Mouse (Mus musculus): ENCODE data around the gene Gm10719.
"Not testable (repeated sequence)": the region's sequence is repeated elsewhere in the genome, so short reads cannot be mapped to it uniquely, and the experiment has no call there.

Gm10719 gene

GRCm38 (mm10) chr9:3017108-3017507 lies at the start of gene Gm10719:
Gm10719 (plus strand) TSS chr9:3017408.
- ATAC-seq (ENCODE audit: low TSS enrichment): not testable (repeated sequence)

GRCm38 (mm10) chr9:3000445-3000972 lies 16.7 kb upstream of the Gm10719 start, which contains the start of gene Gm10722:
Gm10722 (plus strand) TSS chr9:3000922.
- ATAC-seq (ENCODE audit: low TSS enrichment): not testable (repeated sequence)

- ATAC-seq (ENCODE audit: low TSS enrichment): not testable (repeated sequence)
These were observed 16.2 kb upstream of the Gm10719 start for GRCm38 (mm10) chr9:3001006-3001405.

- ATAC-seq (ENCODE audit: low TSS enrichment): peak; percentile 56; the same call in 1 of the 2 replicates
These were observed 15.1 kb upstream of the Gm10719 start for GRCm38 (mm10) chr9:3001948-3002659.

- ATAC-seq (ENCODE audit: low TSS enrichment): not testable (repeated sequence)
These were observed 14.3 kb upstream of the Gm10719 start, which contains the start of gene Gm11168 for GRCm38 (mm10) chr9:3002794-3003396. Gm11168 (plus strand) TSS chr9:3003346.

GRCm38 (mm10) chr9:3006179-3006578 lies 11.0 kb upstream of the Gm10719 start:
- peak; percentile 56; the same call in 1 of the 2 replicates for ATAC-seq (ENCODE audit: low TSS enrichment)

- ATAC-seq (ENCODE audit: low TSS enrichment): not testable (repeated sequence)
These were observed 10.6 kb upstream of the Gm10719 start for GRCm38 (mm10) chr9:3006636-3007035.

- peak; percentile 31; the same call in 1 of the 2 replicates for ATAC-seq (ENCODE audit: low TSS enrichment)
These were observed 9.9 kb upstream of the Gm10719 start for GRCm38 (mm10) chr9:3007272-3007671.

- ATAC-seq (ENCODE audit: low TSS enrichment): peak; percentile 34
These were observed 7.9 kb upstream of the Gm10719 start for GRCm38 (mm10) chr9:3009331-3009730.

GRCm38 (mm10) chr9:3012054-3012621 lies 5.1 kb upstream of the Gm10719 start:
- peak; percentile 66 for ATAC-seq (ENCODE audit: low TSS enrichment)

- peak; percentile 48 for ATAC-seq (ENCODE audit: low TSS enrichment)
These were observed 4.4 kb upstream of the Gm10719 start, which contains the start of gene Gm10721 for GRCm38 (mm10) chr9:3012733-3013279. Gm10721 (plus strand) TSS chr9:3013140.

- not testable (repeated sequence) for ATAC-seq (ENCODE audit: low TSS enrichment)
These were observed 1.9 kb upstream of the Gm10719 start, which contains the start of gene Gm10720 for GRCm38 (mm10) chr9:3015354-3015753. Gm10720 (plus strand) TSS chr9:3015654.

- ATAC-seq (ENCODE audit: low TSS enrichment): not testable (repeated sequence)
These were observed 1.3 kb upstream of the Gm10719 start for GRCm38 (mm10) chr9:3015896-3016295.

- not testable (repeated sequence) for ATAC-seq (ENCODE audit: low TSS enrichment)
These were observed 1.7 kb downstream of the Gm10719 start for GRCm38 (mm10) chr9:3018944-3019343.

GRCm38 (mm10) chr9:3019835-3020727 lies 2.9 kb downstream of the Gm10719 start:
- ATAC-seq (ENCODE audit: low TSS enrichment): peak; percentile 45

GRCm38 (mm10) chr9:3022316-3023008 lies 5.3 kb downstream of the Gm10719 start:
- ATAC-seq (ENCODE audit: low TSS enrichment): not testable (repeated sequence)

GRCm38 (mm10) chr9:3023312-3023984 lies 6.2 kb downstream of the Gm10719 start, which contains the start of gene Gm10718:
Gm10718 (plus strand) TSS chr9:3023547.
- not testable (repeated sequence) for ATAC-seq (ENCODE audit: low TSS enrichment)

GRCm38 (mm10) chr9:3023985-3024648 lies 6.9 kb downstream of the Gm10719 start:
- not testable (repeated sequence) for ATAC-seq (ENCODE audit: low TSS enrichment)

Data from frontal cortex, adult (tissue).